Mouse (Mus musculus) cerebellum, adult 2 months (tissue): ENCODE results near the gene Try4.

Experiments used
- CTCF ChIP-seq: fragments of 200-500 bp; IDR thresholded peaks from 2 replicates; pipeline ENCODE4 v1.5.1; 2011; ENCODE audit warnings: low read depth, mild to moderate bottlenecking, control low read depth, low read length, moderate library complexity, borderline replicate concordance; ENCODE audit not compliant: insufficient read depth
- POLR2A ChIP-seq: fragments of 200-500 bp; IDR thresholded peaks from 2 replicates; pipeline ENCODE4 v1.6.1; 2011; ENCODE audit warnings: low read length, control low read depth, borderline replicate concordance; ENCODE audit not compliant: insufficient read depth

- no peak for TF ChIP-seq POLR2A
- TF ChIP-seq CTCF = no peak
Observed at GRCm38 (mm10) chr6:41262796-41263195, 39.3 kb upstream of the Try4 start.
